Mouse (Mus musculus): ENCODE data around the gene Amigo1. TPM values are rescaled to one million over a fixed set of nuclear protein-coding genes. Genes with fewer than 3 reads are reported as not detected.

Gene Amigo1
- polyA plus RNA-seq (2012; rRNA removed), result 5.8 and 7.9 TPM in 2 replicates

DNA sequence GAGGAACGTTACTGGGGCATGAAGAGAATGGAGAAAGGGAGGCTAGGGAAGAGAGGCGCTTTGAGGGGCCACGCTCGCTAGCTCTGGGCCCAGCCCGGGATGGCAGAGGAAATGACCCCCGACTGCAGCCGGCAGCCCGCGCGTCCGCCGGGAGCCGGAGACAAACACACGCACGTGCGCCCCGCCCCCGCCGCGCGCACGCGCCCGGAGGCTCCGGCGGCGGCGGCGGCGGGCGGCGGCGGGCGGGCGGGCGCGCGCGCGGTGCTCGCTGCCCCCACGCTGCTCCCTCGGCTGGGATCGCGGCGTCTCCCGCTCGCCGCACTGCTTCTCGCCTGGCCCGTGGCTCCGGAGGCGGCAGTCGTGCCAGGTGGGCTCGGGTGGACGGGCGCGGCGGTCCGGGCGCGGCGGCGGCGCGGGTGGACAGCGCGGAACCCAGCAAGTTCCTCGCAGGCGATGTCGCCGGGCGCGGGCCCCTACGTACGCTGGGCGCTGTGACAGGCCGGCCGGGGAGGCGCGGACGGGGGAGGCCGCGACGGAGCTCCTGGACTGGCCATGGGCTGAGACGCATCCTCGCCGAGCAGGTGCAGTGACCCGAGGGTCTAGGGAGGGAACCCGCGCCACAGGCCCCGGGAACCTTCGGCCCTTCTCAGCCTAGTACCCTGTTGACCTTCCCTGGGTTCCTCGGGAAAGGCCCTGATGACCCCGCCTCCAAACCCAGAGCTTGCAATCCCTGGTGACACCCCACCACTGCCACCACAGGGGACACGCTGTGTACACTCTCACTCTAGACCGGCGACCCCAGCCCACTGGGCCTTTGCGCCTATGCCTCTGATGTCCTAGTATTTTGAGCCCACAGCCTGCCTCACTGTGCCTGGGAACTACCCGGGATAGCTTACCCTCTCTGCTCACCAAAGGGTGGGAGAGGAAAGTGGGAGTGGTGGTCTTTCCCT, at the start of gene Amigo1:
Gene Amigo1 (plus strand): TSS at position 238 of the 950 bp plus-strand sequence.

DNA sequence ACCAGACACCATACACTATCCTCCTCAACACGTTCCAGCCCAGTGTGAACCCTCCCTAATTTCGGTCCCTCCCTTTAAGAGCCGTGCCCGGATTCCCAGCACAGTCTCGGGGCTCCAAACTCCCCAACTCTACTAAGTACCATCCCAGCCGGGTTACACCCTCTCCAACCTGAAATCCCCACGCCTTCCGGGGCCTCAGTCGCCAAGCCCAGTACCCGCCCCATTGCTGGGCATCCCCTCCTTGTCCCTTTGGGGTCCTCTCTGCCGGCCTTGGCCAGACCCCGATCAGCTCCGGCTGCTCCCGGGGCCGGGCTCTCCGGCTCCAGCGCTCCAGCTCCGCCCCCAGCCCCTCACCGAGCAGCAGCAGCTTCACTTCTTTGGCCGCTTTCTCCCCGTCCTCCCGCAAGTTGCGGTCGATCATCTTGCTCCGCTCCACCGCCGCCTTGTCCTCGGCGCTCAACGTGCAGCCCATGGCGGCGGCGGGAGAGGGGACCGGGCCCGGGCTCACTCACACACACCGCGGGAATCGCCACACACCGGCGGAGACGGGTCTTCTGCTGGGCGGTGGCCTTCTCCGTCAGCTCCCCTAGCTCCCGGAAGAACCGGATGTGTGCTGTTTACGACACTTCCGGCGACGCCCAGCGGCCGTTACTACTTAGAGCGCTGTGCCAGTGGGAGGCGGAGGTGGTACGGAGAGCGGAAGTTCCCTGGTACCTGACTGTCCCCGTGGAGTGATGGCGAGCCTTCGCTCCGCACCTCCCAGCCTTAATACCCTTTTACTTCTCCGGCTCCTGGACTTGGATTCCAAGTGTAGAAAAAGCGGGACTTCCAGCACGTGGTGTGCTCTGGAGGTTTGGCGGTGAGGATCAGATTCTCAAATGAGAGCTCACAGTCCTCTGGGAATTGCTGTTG, 40.3 kb upstream of the Amigo1 start, which contains the start of gene Gnai3:
Gene Gnai3 (minus strand): TSS at position 613 of the 912 bp plus-strand sequence.

DNA sequence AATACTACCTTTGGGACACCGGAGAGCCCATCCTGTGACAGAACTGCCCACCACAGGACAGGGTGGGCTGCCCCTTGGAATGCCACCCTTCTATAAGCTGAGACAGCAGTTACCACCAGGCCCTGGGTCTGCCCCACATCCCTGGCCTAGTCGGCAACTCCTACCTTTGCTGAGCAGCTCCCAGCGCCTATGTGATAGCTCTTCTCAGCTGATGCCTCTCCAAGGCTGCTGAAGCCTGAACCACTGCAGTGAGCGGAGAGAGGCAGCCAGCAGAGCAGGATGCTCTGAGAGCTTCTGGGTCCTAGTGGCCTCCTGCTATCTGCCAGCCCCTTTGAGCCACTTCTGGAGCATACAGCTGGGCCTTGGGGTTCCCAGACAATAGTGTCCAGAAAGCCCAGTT, 31.5 kb upstream of the Amigo1 start, which contains the start of gene Gpr61:
Gene Gpr61 (minus strand): TSS at position 227 of the 400 bp plus-strand sequence.

DNA sequence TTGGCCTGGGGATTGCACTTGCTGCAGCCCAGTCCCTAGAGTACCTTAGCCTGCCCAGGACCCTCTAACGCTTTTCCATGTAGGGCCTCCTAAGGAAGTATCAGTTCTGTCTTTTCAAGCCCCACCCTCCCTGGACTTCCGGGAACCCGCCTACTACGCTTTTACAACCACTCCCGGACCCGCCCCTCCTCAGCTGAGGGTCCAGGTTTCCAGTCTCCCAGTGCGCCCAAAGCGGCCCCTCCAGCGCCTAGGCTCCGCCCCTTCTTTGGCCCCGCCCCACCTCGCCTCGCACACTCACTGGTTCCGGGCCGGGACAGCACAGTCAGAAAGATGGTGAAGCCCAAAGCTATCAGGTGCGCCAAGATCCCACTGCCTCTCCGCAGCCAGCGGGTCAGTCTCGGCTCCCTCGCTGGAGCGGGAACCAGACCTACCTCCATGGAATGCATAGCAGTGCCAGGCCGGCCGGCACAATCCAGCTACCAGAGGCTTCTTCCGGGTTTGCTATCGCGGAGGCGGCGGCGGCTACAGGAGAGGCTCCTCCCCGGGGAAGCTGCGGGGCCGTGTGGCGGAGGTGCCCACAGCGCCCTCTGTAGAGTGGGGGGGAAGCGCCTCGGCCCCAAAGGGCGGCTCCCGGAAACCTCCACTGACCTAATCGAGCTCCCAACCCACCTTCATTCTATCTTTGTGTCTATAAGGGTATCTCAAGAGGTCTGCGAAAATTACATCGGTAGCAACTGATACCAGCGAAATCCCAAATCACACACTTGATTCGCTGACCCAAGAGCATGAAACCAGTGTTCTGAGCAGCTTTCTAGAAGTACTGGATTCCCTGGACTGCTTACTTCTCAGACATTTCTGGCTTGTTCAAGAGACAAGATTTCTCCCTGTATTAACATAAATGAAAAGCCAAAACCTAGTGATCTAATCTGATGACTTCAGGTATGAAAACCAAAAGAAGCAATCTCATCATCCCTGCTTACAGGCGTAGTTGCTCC, 14.5 kb downstream of the Amigo1 start, which contains the start of gene Cyb561d1:
Gene Cyb561d1 (minus strand): TSS at position 884 of the 995 bp plus-strand sequence.

DNA sequence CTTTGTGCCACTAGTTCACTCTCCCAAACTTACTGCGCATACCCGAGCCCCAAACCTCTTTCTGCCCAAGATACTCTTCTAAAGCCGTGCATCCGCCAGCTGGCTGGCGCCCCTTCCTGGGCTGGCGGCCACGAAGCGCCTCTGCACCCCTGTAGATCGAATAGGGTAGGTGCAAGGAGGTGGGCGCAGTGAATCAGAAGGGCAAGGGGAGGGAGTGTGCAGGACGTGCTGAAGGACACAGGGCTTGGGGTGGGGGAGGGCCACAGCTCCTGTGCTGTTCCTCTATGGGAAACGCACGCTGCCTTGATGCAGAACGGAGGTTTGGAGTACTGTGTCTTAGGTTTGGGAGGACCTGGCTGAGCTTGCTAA, 24.6 kb downstream of the Amigo1 start, which contains the start of gene Atxn7l2:
Gene Atxn7l2 (minus strand): TSS at position 164 of the 369 bp plus-strand sequence.

DNA sequence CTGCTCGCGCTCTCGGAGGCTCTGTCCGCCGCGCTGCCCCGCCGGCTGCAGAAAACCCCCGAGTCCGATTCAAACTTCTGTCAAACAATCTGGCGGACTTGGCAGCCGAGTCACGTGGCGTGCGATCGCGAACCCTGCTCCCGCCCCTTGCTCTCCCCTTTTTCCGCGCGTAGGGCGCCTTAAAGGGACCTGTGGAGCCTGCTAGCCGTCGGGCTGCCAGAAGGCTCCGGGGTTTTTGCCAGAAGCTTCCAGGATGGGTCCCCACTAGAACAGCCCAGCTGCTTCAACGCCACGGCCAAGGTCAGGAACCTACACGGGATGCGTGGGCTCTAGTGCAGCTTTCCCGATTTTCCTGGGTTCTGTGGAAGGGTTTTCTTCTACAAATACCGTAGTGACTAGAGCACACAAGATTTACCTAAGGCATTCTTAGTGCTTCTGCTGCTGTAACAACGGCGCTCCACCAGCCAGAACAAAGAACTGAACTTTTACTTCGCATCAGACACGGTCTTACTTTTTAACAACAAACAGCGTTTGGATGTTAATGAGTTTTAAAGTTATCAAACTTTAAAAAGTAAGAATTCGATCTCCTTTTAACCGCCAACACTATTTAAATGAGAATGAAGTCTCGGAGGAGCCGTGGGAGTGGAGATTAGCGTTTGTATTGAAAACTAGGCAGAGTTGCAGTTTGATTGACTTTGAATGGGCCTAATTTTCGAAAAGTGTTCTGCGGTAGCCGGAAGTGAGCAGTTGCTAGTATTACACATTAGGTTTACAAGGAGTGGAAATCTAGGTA, 40.6 kb downstream of the Amigo1 start, which contains the start of gene Sypl2:
Gene Sypl2 (minus strand): TSS at position 91 of the 793 bp plus-strand sequence.

Other genes starting within 250 kb of the Amigo1 start
- gene Gstm6, start 242.6 kb upstream of the Amigo1 start, polyA plus RNA-seq (2012; rRNA removed), result 6.6 and 7.8 TPM in 2 replicates
- gene Gstm3, start 217.1 kb upstream of the Amigo1 start, polyA plus RNA-seq (2012; rRNA removed), result 0.12 and 0.15 TPM in 2 replicates
- 12.0 and 24.8 TPM in 2 replicates for gene Gstm2, start 199.9 kb upstream of the Amigo1 start, polyA plus RNA-seq (2012; rRNA removed)
- gene Gstm1, start 168.4 kb upstream of the Amigo1 start, polyA plus RNA-seq (2012; rRNA removed), result 18.9 and 24.1 TPM in 2 replicates
- 9.9 and 12.1 TPM in 2 replicates for gene Gstm4, start 141.4 kb upstream of the Amigo1 start, polyA plus RNA-seq (2012; rRNA removed)
- gene Ampd2, start 99.7 kb upstream of the Amigo1 start, polyA plus RNA-seq (2012; rRNA removed), result 53.1 and 80.6 TPM in 2 replicates
- gene Gnat2, start 93.5 kb upstream of the Amigo1 start, polyA plus RNA-seq (2012; rRNA removed), result 0.70 and 0.80 TPM in 2 replicates
- gene Gnai3, start 40.2 kb upstream of the Amigo1 start, polyA plus RNA-seq (2012; rRNA removed), result 113 and 128 TPM in 2 replicates
- 0.31 and 0.49 TPM in 2 replicates for gene Gpr61, start 31.5 kb upstream of the Amigo1 start, polyA plus RNA-seq (2012; rRNA removed)
- gene Cyb561d1, start 14.9 kb downstream of the Amigo1 start, polyA plus RNA-seq (2012; rRNA removed), result 6.1 and 6.2 TPM in 2 replicates
- 28.3 and 33.0 TPM in 2 replicates for gene Atxn7l2, start 24.6 kb downstream of the Amigo1 start, polyA plus RNA-seq (2012; rRNA removed)
- 1.0 and 1.2 TPM in 2 replicates for gene Sypl2, start 40.3 kb downstream of the Amigo1 start, polyA plus RNA-seq (2012; rRNA removed)
- 173 and 208 TPM in 2 replicates for gene Psma5, start 70.6 kb downstream of the Amigo1 start, polyA plus RNA-seq (2012; rRNA removed)
- gene Sort1, start 97.7 kb downstream of the Amigo1 start, polyA plus RNA-seq (2012; rRNA removed), result 39.7 and 41.4 TPM in 2 replicates
- gene Mybphl, start 178.6 kb downstream of the Amigo1 start, polyA plus RNA-seq (2012; rRNA removed), result 0.47 and 1.5 TPM in 2 replicates
- 104 and 117 TPM in 2 replicates for gene Psrc1, start 197.5 kb downstream of the Amigo1 start, polyA plus RNA-seq (2012; rRNA removed)
- 67.6 and 95.9 TPM in 2 replicates for gene Celsr2, start 229.2 kb downstream of the Amigo1 start, polyA plus RNA-seq (2012; rRNA removed)

Data from central nervous system, embryonic 11.5 days (tissue).